Mouse (Mus musculus) cerebellum, postnatal 14 days (tissue): ENCODE measurements around the gene Cdh4.

ENCODE experiments used
- DNase-seq, 2 experiments: peaks; one replicate each; pipeline ENCODE4 v3.0.0; 2021; ENCODE audit warnings: mixed read lengths in 2 of 2

Cdh4 gene

DNA sequence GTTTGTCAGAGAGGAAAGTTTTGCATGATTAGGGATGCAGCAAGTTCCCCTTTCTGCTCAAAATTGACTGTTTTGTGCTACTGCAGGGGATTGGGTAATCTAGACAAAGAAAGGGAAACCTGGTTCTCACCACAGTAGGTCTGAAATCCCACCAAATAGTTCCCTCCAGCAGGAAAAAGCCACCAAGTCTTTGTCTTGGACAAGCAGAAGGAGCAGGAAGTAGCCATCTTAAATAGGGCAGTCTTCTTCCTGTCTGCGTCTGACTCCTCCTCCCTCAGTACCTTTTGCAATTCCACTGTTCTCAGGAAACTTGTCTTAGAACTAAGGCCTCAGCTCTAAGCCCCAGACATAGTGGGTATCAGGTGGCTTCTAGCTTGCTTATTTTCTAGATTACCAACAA lies 360.2 kb downstream of the Cdh4 start:
- no peak for DNase-seq

DNA sequence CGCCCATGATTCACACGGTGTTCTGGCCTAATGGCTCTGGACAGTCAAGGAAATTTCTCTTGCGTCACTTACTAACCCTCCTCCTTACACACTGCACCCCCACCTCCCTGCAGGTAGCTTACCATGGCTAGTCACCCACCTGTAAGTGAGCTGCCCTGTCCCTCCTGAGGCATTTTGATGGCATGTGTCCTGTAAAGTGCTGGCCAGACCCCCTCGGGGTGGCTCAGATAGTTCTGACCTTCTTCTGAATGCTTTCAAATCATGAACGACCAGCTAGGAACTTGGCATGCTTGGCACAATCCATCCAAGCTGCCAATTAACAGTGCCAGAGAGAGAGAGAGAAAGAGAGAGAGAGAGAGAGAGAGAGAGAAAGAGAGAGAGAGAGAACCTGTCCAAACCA lies 368.9 kb downstream of the Cdh4 start:
- peak; percentile 33 to 34 for DNase-seq

DNA sequence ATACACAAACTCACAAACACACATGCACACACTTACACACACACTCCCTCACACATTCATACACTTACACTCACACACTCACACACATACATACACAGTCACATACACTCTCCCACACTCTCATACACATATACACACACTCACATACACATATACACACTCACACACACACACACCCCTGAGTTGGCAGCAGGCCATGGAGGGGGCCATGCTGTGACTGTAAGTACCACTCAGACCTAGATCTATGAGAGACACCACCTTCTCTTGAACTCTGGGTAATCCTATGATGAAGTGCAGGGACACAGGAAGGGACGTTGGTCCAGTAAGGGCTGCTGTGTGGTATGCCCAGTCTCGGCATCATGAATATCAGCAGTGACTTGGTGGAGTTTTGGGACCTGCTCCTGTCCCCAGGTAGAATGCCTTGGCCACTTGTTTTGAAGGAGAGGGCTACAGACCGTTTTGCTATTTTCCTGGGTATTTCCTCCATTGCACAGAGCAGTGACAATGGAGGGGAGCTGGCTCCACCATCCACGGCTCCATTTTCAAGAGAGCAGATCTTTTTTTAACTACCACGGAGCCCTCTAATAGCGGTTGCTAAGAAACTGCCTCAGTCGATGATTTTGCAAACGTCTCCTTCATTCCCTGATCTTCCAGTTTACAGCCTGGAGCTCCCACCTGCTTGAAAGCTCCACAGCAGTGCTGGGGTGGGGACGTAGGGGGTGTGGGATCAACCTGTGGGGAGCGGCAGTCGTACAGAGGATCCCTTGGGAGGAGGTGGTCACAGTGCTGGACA lies 371.0 kb downstream of the Cdh4 start:
- no peak for DNase-seq

DNA sequence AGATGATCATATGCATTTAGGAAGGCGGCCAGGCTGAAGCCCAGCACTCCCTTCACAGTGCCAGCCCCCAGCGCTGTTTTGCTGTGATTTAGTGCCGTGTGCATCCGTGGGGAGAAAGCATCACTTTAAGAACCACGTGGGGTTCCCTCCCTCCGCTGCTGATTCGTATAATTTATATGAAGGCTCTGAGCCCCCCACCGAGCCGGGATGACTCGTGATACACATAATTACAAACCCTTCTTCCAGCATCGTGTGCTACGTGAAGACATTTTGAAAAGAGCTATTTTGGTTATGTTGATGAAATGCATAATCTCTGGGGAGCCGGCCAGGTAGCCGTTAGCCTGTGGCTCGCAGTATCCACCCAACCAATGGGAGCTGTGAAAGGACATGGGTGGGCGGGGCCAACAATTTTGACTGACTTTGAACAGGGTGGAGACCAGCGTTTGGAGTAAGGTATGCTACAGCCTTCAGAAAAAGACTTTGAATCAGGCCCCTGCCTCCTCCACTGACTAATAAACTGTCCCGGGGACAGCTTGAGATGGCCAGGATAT lies 382.6 kb downstream of the Cdh4 start:
- peak; percentile 32 to 43 for DNase-seq

DNA sequence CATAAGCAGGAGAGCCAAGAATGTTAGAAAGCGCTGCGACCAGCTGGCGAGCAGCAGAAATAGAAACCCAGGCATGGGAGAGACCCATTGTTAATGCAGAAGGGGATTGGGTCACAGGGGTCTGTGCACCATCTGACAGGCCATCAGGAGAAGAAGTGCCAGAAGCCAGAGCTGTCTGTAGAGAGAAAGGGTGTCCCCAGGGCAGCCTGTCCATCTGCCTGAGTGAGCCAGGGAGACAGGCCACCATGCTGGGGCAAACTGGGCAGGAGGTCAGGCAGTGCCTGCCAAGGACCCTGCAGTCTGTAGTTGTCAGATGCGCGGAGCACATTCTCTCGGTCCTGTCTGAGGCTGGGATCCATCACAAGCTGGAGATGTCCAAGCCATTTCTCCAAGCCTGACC lies 386.7 kb downstream of the Cdh4 start:
- peak; percentile 37 to 58 for DNase-seq

DNA sequence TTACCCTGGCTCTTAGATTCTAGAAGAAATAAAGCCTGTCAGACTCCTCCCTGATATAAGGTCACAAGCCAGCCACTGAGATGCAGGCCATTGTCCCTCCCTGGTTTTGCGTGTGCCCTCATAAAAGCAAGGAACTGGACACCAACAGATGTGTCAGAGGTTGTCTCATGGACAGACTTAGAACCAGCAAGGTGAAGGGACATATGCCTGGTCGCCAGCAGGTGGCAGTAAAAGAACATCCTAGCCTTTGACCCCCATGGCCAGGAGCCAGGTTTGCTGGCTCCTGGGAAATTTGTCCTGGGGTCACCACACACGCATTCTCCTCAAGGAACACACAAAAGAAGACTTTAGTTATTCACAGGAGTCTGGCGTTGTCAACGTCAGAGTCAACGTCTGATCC lies 387.7 kb downstream of the Cdh4 start:
- DNase-seq = peak; percentile 34 to 63

DNA sequence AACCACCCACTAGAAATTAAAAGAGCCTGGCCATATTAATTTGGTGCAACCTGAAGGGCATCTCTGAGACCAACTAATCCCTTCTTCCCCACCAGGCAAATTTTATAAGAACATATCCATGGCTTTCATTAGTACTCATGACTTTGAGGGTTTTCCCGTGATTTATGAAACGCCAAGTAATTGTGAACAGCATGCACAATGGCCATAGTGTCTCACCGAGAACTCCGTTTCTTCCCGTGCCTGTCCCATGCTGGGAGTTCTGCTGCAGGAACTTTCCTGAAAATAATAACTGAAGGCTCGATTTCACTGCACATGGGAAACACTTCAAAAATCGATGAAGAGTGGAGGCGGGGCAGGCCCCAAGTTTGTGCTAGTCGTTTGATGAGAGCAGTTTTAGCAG lies 392.7 kb downstream of the Cdh4 start:
- DNase-seq = no peak

DNA sequence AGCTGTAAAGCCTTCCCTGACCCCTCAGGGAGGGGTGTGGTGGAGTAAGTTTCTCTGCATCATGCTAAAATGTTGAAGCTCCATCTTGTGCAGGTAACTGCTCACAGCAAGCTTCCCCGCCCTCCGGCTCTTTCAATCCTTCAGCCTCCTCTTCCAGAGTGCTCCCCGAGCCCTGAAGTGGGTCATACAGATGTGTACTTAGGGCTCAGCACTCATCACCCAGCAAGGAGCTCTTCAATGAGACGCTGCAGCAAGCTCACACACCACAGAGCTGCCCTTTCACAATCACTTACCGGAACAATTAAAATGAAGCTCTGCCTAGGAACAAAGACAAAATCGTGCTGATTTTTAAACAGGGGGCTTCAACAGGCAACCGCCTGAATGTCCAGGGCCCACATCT lies 393.3 kb downstream of the Cdh4 start:
- DNase-seq = no peak

DNA sequence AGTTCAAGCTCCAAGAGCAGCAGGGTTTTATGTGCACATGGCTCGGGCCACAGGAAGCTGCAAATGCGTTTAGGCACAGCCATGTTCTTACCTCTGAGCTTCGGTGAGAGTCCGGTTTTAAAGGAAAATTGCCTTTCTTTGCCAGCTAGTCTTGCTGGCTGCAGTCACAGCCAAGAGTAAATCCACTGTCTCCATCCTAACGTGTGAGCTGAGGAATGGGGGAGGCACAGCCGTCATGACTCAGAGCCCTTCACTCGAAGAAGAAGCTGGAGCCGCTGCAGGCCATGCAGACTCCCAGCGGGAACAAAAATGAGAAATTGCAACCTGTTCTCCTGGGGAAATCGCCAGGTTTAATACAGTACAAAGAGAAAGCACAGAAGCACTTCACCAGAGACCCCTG lies 395.0 kb downstream of the Cdh4 start:
- DNase-seq = no peak

DNA sequence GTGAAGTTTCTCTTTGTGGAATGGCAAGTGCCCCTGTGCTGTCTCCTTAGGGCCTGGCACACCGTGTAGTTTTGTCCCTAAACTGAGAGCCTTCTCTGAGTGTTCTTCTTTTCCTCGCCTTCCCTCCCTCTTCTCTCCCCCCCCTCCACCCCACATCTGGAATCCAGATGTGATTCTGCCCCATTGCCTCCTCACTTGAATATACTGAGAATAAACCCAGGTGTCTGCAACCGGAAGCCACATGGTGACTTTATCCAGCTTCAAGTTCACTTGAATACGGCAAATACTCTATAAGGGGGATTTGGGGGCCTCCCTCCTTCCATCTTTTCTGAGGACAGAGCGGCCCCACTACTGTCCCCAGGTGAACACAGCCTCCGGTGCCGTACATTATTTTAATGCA lies 395.8 kb downstream of the Cdh4 start:
- no peak for DNase-seq

DNA sequence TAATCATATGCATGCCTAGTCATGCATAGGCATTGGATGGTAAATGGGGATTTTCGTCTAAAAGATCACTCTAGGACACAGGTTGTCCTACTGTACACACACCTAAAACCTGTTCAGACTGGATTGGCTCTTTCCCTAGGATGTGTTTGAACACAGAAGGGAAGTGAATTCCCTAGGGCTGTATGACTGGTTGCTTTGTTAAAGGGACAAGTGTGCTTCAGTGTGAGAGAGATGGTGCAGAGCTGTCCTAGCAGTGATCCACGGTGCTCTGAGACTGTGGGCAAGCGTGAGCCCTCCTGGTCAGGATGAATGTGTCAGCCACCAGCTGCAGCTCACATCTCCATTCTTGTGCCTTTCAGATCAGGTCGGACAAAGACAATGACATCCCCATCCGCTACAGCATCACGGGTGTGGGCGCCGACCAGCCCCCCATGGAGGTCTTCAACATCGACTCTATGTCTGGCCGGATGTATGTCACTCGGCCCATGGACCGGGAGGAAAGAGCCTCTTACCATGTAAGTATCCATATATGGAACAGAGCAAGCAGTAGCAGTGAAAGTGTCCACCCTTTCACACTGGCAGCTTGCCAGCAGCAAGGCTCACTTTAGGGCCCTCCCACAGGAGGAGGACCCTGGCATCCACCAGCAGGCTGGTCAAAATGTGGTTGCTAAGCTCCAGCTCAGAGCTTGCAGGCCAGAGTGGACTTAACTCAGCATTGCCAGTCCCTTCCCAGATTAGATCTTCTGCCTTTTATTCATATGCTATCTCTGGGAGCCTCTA lies 400.6 kb downstream of the Cdh4 start:
- peak in 1 of 2 experiments; percentile 53 for DNase-seq

DNA sequence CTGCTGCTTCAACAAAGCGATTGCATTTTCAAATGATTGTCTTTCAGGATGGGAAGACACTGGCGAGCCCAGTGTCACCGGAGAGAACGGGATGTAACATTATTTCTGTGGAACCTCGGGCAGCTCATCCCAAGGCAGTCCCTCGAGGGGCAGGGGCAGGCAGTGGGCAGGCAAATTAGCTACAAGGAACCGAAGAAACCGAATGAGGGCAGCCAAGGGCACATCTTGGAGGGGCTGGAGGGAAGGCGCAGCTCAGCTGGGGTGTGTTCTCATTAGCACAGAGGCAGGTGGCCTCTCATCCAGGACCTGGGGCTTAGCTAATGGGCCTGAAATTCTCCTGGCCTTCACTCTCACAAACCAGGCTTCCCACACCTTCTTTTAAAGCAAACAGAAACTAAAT lies 407.5 kb downstream of the Cdh4 start:
- peak in 1 of 2 experiments; percentile 39 for DNase-seq

DNA sequence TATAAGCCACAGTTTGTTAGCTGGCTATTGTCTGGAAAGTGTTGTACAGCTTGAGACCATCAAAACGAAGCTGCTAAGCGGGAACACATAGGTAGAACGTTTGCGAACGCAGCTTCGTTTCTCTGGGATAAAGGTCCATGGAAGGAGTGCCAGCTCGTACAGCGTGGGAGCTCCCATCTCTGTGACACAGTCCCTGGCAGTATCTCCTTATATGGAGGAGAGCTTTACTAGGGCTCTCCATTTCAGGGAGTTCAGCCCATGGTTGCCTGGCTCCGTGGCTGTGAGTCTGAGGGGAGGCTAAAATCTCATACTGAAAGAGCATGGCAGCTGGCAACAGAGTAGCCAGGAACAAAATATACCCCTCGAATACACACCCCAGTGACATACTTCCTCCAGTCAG lies 409.9 kb downstream of the Cdh4 start:
- peak in 1 of 2 experiments; percentile 7 for DNase-seq

DNA sequence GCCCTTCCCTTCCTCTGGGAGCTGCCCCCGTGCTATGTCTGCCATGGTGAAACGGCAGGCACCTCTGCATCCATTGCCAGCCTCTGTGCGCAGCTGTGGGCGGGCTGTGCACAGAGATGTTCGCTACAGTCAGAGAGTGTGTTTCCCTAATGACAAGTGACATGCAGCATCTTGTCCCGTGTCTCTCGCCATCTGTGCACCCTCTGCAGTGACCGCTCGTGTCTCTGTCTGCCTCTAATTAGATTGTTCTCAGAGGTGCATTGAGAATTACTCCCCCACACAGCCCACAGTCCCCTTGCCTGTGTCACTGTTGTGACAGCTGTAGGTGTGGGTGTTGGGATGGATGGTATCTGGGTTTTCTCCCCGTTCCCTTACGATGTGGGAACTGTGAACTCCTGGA lies 410.6 kb downstream of the Cdh4 start:
- DNase-seq = peak; percentile 47 to 52

DNA sequence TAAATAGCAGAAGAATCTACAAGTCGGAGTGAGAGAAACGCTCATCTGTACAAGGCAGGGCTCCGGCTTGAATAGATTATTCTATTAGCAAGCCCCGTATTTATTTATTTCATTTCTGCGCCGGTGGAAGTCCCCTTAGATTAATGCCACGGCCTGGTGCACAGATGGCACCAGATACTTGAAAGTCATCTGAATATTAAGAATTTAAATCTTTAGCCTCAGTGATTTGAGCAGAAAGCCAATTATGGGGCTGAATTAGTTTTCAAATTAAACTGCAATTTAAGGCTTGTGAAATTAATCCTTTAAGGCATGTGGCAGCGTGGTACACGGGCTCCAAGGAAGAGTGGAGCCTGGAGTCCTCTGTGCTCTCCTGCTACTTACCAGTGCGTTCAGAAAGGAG lies 411.7 kb downstream of the Cdh4 start:
- DNase-seq = no peak

DNA sequence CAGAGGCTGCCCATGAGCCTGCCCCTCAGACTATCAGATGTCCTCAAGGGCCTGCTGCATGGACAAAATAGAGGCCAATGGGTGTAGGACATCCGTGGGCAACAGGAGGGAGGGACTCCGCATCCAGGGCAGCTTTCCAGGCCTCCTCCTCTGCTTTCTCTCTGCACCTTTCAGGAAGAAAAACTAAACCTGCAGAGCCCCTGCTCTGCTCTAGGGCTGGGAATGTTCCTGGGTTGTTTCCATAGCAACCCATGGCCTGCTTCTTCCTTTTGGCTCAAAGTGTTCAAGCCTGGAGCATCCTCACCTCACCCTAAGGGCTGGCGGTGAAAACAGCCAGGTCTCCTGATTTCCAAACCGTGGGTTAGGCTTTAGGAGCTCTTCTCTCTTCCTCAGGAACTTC lies 414.9 kb downstream of the Cdh4 start:
- DNase-seq = peak in 1 of 2 experiments; percentile 55

DNA sequence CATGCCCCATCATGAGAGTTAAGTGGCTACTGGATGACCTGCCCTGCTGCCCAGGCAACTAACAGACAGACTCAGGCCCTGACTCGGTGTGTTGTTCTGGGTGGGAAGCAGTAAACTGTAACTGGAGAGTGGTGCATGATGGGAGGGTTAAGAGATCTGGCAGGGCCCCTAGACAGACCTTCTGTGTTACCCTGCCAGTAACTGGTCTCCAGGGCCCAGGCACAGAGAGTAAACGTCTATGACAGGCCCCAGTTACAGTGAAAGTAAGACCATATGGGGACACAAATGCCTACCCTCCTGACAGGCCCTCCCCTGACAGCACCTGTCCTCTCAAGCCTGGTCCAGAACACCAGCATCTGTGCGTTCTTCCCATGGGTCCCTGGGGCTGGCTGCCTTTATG lies 420.4 kb downstream of the Cdh4 start:
- no peak for DNase-seq

DNA sequence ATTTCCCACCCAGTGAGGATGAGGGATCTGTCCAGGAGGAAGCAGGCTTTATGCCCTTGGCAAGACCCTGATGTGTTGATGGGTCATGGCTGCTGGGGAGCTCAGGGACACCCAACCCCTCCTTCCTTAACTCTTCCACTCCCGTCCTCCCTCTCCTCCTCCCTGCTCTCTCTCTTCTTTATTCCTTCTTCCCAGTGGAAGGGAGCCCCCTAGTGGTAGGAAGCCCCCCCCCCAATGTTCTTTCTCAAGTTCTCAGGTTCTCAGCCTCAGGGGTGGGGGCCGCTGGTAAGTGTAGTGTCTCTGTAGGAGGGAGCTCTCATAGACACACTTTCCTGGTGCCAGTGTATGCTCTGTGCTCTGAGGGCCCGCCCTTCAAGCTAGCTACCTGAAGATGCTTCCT lies 421.0 kb downstream of the Cdh4 start:
- peak in 1 of 2 experiments; percentile 49 for DNase-seq

DNA sequence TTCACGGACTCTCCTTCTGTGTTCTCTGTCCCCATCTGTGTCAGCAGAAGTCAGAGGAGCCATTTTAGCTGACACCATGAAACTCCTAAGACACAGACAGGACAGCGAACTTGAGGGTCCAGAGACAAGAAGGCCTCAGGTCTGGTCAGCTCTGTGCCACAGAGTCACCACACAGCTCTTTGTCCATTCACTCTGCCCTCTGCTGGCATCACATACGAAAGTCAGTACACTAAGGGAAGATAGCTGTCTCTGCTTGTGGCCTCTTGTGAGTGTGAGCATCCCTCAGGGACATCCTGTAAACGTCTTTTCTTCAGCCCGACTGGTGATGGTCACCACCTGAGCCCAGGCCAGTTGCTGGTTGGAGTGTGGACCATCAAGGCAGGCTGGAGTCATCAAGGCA lies 422.9 kb downstream of the Cdh4 start:
- peak in 1 of 2 experiments; percentile 55 for DNase-seq

DNA sequence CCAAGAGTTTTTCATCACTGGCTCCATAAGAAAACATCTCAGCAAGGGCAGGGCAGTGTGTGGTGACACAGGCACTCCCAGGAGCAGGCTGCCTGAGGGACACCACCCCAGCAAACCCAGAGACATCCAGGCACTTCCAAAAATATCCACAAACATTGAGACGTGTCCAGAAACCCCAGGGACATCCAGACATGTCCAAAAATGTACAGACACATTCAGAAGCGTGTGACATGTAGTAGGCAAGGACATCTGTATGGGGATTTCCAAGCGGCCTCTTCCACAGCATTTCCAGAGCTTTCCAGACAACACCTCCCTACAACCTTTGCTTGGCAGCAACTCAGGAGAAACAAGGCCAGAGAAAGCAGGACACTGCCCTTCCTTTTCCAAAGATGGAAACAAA lies 425.4 kb downstream of the Cdh4 start:
- no peak for DNase-seq

DNA sequence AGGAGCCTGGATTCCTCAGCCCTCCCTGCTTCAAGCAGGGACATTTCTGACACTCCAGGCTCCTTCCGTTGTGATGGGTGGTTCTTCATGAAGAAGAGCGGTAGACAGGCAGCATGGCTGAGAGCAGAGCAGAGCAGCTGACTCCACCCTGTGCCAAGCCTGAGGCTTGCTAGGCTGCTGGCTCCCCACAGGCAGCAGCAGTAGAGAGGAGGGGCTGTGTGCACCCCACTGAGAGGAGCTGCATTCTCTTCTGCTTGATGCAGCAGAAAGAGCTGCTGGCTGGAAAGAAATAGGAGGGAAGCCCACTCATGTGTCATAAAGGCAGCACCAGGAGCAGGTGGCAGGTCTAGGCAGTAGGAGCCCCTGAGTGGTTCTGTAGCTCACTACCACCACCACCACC lies 427.6 kb downstream of the Cdh4 start:
- peak; percentile 52 to 65 for DNase-seq

DNA sequence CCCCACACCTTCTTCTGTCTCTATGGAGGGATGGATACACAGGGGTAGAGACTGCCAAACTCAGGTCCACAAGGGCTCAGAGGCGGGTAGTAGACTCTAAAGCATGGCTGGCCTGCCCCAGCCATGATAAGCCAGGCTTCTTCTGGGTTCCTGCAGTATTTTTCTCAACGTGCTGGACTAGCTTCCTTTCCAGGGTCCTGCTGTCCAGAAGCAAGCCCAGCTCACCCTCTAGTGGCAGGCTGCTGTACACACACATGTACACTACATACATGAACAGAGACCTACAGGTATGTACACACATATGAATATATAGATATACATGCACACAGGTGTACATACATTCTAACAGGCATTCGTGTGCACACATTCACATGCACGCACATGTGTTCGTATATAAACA lies 430.5 kb downstream of the Cdh4 start:
- peak; percentile 76 to 83 for DNase-seq

DNA sequence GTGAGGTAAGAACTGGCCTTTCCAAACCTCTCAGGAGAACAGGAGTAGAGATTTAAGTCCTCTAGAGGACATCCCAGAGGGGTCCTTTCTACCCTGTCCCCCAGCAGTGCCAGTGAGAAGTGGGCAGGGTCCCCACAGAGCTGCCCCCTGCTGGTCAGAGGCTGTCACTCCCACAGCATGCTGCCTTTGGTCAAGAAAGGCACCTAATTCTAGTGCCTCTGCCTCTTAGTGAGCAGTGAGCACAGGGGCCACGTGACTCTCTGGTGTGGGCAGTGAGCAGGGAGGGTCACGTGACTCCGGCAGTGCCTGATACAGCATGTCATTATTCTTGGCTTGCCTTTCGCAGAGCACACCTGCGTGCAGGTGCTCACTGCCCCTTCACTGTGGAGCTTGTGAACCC lies 431.1 kb downstream of the Cdh4 start:
- peak in 1 of 2 experiments; percentile 50 for DNase-seq

DNA sequence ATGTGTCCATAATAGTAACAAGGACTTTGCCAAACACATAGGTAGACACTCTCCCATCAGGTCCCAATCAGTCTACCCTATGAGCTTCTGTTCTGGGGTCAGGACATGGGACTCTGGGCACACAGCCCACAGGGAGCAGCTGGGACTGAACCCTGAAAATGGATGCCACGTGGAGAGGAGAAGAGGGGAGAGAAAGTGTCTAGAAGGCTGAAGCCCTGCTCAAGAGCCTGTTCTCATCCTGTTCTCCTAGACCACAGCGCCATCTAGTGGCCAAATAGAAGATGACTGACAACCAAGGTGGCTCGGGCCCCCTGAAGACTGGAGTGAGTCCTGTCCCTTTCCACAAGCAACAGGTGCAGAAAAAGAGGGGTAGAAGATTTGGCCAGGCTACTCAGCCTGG lies 432.9 kb downstream of the Cdh4 start:
- DNase-seq = peak; percentile 86 to 91
